Mouse (Mus musculus) intestine, embryonic 15.5 days (tissue): Measurements from ENCODE around the gene Pik3ip1. TPM values are rescaled to one million over a fixed set of nuclear protein-coding genes. Genes with fewer than 3 reads are reported as not detected.

Experiments used
- ATAC-seq: fragments of 200-750 bp; cut with Nextera tagmentation; 2 replicates; pipeline ENCODE4 v1.8.0; 2017; ENCODE audit warnings: moderate TSS enrichment, moderate library complexity
- H3K27ac ChIP-seq: fragments of 300-500 bp; sonication (generic); 2 replicates; pipeline ENCODE4 v1.5.1; 2015; ENCODE audit warnings: mild to moderate bottlenecking, inconsistent platforms
- H3K27me3 ChIP-seq: fragments of 300-500 bp; sonication (generic); replicated peaks from 2 replicates; pipeline ENCODE4 v1.6.1; 2015; ENCODE audit warnings: inconsistent platforms
- H3K36me3 ChIP-seq: fragments of 300-500 bp; sonication (generic); 2 replicates; pipeline ENCODE4 v1.6.1; 2015; ENCODE audit warnings: inconsistent platforms
- H3K4me1 ChIP-seq: fragments of 300-500 bp; sonication (generic); replicated peaks from 2 replicates; pipeline ENCODE4 v1.6.1; 2015; ENCODE audit warnings: inconsistent platforms
- H3K4me2 ChIP-seq: fragments of 300-500 bp; sonication (generic); replicated peaks from 2 replicates; pipeline ENCODE4 v1.6.1; 2015; ENCODE audit warnings: mild to moderate bottlenecking, inconsistent platforms
- H3K4me3 ChIP-seq: fragments of 300-500 bp; sonication (generic); replicated peaks from 2 replicates; pipeline ENCODE4 v1.5.1; 2015; ENCODE audit warnings: inconsistent platforms
- H3K9ac ChIP-seq: fragments of 300-500 bp; sonication (generic); 2 replicates; pipeline ENCODE4 v1.6.1; 2015; ENCODE audit warnings: inconsistent platforms
- H3K9me3 ChIP-seq: fragments of 300-500 bp; sonication (generic); 2 replicates; pipeline ENCODE4 v1.6.1; 2016; ENCODE audit warnings: inconsistent platforms
- WGBS: fragments of 180-500 bp; shearing (Covaris S2); methylation state at CpG from one replicate; pipeline ENCODE4 v1.1.7; 2015; 5-methylcytosine and 5-hydroxymethylcytosine counted together
- polyA plus RNA-seq: library from polyadenylated mRNA; unstranded; fragments of >200 nt; fragmentation: Nextera tagmentation; extraction: Ambion mirVana; gene quantifications from 2 replicates; pipeline ENCODE4 v1.2.1, GENCODE M21; 2015

Pik3ip1 gene
- polyA plus RNA-seq = 8.5 and 8.7 TPM in 2 replicates

- Histone ChIP-seq H3K27ac (peak within 1 kb of the TSS; percentile 58), H3K4me3 (peak within 1 kb of the TSS; percentile 49), H3K27me3 (no peaks in the 10 kb centered on the region), H3K4me1 (peaks cover 10% of the 10 kb centered on the region), H3K9me3 (no peaks in the 10 kb centered on the region), H3K4me2 (peak within 1 kb of the TSS; percentile 99), H3K9ac (peak within 1 kb of the TSS; percentile 41), H3K36me3 (no peaks in the 10 kb centered on the region)
- no peak for ATAC-seq
These were observed at the start of gene Pik3ip1 for GRCm38 (mm10) chr11:3329891-3330451. Pik3ip1 (plus strand) TSS chr11:3330401.

- Histone ChIP-seq H3K4me1 (peaks cover 3% of the 10 kb centered on the region), H3K4me3 (no peak overlapping the region), H3K9ac (no peak overlapping the region), H3K4me2 (no peak overlapping the region), H3K27ac (no peak overlapping the region), H3K36me3 (no peaks in the 10 kb centered on the region), H3K27me3 (no peaks in the 10 kb centered on the region), H3K9me3 (no peaks in the 10 kb centered on the region)
- 80% methylated on average over 6 of the region's 6 CpGs for WGBS
- ATAC-seq = no peak
These were observed 47.3 kb upstream of the Pik3ip1 start for GRCm38 (mm10) chr11:3282887-3283286.

DNA sequence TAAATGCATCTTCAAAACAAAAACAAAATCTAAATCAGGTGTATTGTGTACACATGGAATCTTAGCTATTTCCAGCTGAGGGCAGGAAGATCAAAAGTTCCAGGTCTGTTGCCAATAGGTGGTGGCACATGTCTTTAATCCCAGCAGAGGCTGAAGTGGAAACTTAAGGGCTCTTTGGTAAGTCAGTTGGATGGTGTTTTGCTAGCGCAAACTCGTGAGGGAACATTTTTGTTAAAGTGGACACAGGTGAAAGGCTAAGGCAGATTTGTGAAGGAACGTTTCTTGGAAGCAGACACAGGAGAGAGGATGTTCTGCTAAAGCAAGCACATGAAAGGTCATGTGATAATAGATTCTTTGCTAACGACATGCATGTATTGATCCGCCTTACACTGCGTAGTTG is 46.6 kb upstream of the Pik3ip1 start:
- Histone ChIP-seq H3K4me2 (no peak overlapping the region), H3K36me3 (no peaks in the 10 kb centered on the region), H3K27ac (no peak overlapping the region), H3K9me3 (no peaks in the 10 kb centered on the region), H3K4me3 (no peak overlapping the region), H3K4me1 (peaks cover 11% of the 10 kb centered on the region), H3K27me3 (no peaks in the 10 kb centered on the region), H3K9ac (no peak overlapping the region)
- ATAC-seq = no peak
- WGBS = 89% methylated on average over 6 of the region's 6 CpGs

DNA sequence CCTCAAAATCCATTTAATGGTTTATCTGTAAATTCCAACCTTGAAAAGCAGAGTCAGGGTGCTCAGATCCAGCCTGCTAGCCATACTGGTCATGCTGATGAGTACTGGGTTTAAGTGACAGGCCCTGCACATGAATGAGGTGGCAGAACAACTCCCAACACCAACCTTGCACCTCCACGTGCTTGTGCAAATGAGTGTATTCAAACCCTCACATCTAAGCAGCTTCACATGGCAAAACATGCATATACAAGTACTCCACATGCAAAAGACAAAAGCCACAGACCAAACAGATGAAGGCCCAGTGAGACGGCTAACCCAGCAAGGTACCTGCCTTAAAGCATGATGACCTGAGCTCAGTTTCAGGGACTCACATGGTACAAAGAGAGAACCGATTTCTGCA is 44.3 kb upstream of the Pik3ip1 start:
- Histone ChIP-seq H3K27ac (no peak overlapping the region), H3K36me3 (no peaks in the 10 kb centered on the region), H3K4me2 (no peak overlapping the region), H3K9ac (no peak overlapping the region), H3K27me3 (no peaks in the 10 kb centered on the region), H3K9me3 (no peaks in the 10 kb centered on the region), H3K4me3 (no peak overlapping the region), H3K4me1 (peaks cover 11% of the 10 kb centered on the region)
- no peak for ATAC-seq
- WGBS = 87% methylated on average over 3 of the region's 3 CpGs

DNA sequence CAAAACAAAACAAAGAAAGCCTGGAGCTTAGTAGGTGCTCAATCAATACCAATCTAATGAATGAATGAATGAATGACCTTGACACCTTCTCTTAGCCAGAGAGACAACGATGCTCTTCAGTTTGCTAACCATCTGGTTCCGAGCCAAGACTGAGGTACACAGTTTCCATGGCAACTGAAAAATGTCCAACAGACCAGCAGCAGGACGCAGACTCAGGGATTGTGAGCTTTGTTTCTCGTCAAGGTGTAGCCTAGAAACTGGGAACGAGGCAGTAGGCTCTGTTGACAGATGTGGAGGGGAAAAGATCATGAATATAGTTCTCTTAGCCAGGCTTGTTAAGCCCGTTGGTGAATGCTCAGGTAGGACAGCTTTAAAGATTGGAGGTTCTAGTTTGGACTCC is 43.1 kb upstream of the Pik3ip1 start:
- Histone ChIP-seq H3K27me3 (no peaks in the 10 kb centered on the region), H3K36me3 (no peaks in the 10 kb centered on the region), H3K4me1 (peaks cover 11% of the 10 kb centered on the region), H3K4me2 (no peak overlapping the region), H3K4me3 (no peak overlapping the region), H3K27ac (no peak overlapping the region), H3K9ac (no peak overlapping the region), H3K9me3 (no peaks in the 10 kb centered on the region)
- 25% methylated on average over 6 of the region's 6 CpGs for WGBS
- no peak for ATAC-seq

DNA sequence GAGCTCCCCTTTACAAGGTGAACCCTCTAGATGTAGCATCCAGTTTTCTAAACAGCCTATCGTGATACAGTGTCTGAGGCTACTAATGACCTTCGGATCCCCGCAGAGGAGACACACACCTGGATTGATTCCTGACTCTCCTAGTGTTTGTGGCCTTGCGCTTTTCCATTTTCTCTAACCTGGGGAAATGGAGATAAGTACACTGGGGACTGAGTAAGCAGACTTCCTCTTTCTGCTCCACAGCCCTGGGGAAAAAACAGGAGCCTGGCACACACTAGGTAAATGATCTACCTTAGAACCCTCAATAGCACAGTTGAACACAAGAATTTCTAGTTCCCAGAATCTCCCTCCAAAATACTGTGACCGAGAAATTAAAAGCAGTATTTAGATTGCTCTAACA is 42.3 kb upstream of the Pik3ip1 start:
- Histone ChIP-seq H3K27ac (peak overlapping the region; percentile 100; the same call in 1 of the 2 replicates), H3K9ac (no peak overlapping the region; the same call in 1 of the 2 replicates), H3K4me3 (peak overlapping the region; percentile 88), H3K36me3 (no peaks in the 10 kb centered on the region), H3K4me1 (peaks cover 16% of the 10 kb centered on the region), H3K4me2 (peak overlapping the region; percentile 98; the same call in 1 of the 2 replicates), H3K27me3 (no peaks in the 10 kb centered on the region), H3K9me3 (no peaks in the 10 kb centered on the region)
- ATAC-seq = no peak
- 56% methylated on average over 5 of the region's 5 CpGs for WGBS

DNA sequence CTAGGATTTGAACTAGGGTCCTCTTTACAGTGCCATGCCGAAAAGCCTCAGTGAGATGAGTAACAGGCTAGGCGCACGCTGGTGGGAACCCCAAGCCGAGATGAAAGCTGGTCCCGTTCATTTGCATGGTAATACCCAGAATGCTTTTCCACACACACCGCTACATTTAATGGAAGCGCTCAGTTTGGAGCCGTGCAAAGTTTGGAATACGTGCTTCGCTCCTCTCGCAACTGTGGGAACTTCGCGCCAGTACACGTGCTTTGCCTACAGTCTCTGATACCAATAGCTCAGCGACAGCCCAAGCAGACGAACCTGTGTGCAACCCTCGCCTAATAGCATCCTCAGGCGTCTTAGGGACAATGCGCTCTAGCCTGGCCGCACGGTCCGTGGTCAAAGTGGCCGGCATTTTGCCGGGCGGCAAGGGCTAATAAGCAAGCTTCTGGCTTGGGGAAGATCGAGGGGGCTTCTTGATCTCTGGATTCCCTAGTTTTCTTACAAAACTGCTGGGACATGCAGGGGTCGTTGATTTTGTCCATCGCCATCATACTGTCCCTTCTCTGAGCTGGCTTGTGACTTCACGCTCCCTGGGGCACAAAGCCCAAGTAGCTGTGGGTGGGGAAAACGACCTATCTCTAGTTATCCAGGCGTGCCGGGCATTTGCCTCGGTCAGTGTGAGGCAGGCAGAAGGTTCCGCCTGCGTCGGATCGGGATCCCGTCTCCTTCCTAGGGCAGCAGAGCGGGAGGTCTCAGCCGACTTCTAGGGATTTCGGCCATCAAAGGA is 41.5 kb upstream of the Pik3ip1 start, which contains the start of gene Patz1:
Gene Patz1 (plus strand): TSS at position 354 of the 781 bp plus-strand sequence.
- Histone ChIP-seq H3K4me1 (peaks cover 24% of the 10 kb centered on the region), H3K27ac (peak within 1 kb of the TSS; percentile 100), H3K36me3 (0 out of 2 replicates have a peak, but pooled peaks cover 3% of the 10 kb centered on the region), H3K9ac (peak within 1 kb of the TSS; percentile 98), H3K9me3 (no peaks in the 10 kb centered on the region), H3K27me3 (no peaks in the 10 kb centered on the region), H3K4me2 (peak within 1 kb of the TSS; percentile 98), H3K4me3 (peak within 1 kb of the TSS; percentile 88)
- peak; percentile 30 for ATAC-seq
- WGBS = under 1% methylated on average over 41 of the region's 41 CpGs

- ATAC-seq = peak; percentile 80
- H3K36me3 ChIP-seq = peaks cover 8% of the 10 kb centered on the region; the same call in 1 of the 2 replicates
- H3K4me2 ChIP-seq = peak overlapping the region; percentile 98
- no peaks in the 10 kb centered on the region for H3K27me3 ChIP-seq
- H3K9me3 ChIP-seq = no peaks in the 10 kb centered on the region
- peak overlapping the region; percentile 88 for H3K4me3 ChIP-seq
- H3K27ac ChIP-seq = peak overlapping the region; percentile 100
- under 1% methylated on average over 34 of the region's 40 CpGs for WGBS
- peaks cover 30% of the 10 kb centered on the region for H3K4me1 ChIP-seq
- H3K9ac ChIP-seq = peak overlapping the region; percentile 98
These were observed 40.8 kb upstream of the Pik3ip1 start for GRCm38 (mm10) chr11:3289302-3289802.

DNA sequence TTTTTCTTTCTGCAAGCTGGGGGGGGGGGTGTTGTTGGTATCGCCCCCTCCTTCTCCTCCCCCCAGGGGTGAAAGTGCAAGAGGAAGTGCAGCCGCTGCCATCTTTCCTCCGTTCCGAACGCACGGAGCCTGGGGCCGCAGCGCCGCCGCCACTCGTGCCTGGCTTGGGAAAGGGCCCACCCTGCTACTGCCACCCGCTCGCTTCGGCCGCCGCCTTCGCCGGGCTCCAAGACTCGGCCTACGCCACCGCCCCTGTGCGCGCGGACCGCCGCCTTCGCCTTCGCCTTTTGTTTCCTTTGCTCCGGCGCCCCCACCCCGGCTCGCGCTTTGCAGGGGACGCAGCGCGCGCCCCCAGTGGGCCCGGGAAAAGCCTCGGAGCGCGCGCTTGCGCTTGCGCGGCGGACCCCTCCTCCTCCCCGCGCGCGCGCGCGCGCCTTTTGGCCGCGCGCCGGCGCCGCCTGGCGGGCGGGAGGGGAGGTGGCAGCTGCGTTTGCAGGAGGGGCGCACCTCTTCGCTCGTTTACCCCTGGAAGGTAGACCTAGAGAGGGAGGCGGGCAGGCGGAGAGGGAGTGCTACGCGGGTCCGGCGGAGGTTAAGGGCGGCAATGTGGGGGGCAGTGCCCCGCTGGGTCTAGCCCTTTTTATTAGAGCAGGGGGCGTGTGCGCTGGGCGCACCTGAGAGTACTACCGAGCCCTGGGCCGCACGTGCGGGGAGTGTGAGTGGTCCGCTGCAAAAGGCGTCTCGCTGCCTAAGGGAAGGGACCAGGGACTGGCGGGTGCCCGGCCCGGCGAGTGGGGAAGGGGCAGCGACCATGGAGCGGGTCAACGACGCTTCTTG is 40.2 kb upstream of the Pik3ip1 start:
- under 1% methylated on average over 75 of the region's 92 CpGs for WGBS
- Histone ChIP-seq H3K9me3 (no peaks in the 10 kb centered on the region), H3K4me1 (peaks cover 36% of the 10 kb centered on the region), H3K9ac (peak overlapping the region; percentile 98), H3K4me2 (peak overlapping the region; percentile 98), H3K36me3 (peaks cover 12% of the 10 kb centered on the region; the same call in 1 of the 2 replicates), H3K27ac (peak overlapping the region; percentile 100), H3K4me3 (peak overlapping the region; percentile 88), H3K27me3 (no peaks in the 10 kb centered on the region)
- peak; percentile 70 for ATAC-seq

GRCm38 (mm10) chr11:3290640-3291310 is 39.4 kb upstream of the Pik3ip1 start:
- ATAC-seq = peak; percentile 1; the same call in 1 of the 2 replicates
- peak overlapping the region; percentile 88 for H3K4me3 ChIP-seq

DNA sequence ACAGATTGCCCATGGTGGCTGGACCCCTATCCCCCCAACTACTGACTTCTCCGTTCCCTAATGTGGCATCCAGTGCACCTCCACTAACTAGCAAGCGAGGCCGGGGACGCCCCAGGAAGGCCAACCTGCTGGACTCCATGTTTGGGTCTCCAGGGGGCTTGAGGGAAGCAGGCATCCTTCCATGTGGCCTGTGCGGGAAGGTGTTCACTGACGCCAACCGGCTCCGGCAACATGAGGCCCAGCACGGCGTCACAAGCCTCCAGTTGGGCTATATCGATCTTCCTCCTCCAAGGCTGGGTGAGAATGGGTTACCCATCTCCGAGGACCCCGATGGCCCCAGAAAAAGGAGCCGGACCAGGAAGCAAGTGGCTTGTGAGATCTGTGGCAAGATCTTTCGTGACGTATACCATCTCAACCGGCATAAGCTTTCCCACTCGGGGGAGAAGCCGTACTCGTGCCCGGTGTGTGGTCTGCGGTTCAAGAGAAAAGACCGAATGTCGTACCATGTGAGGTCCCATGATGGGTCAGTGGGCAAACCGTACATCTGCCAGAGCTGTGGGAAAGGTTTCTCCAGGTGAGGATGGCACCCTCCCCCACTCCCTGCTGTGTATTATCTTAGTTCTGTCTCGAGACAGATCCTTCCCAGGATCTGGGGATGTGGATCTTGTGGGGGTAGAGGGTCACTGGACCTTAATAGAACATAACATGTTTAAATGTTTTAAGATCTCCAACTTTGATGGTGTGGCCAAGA is 38.7 kb upstream of the Pik3ip1 start:
- no peaks in the 10 kb centered on the region for H3K9me3 ChIP-seq
- peak overlapping the region; percentile 100 for H3K27ac ChIP-seq
- H3K4me2 ChIP-seq = peak overlapping the region; percentile 98
- WGBS = under 1% methylated on average over 26 of the region's 26 CpGs
- H3K4me1 ChIP-seq = peaks cover 40% of the 10 kb centered on the region
- peak overlapping the region; percentile 88 for H3K4me3 ChIP-seq
- peak overlapping the region; percentile 98 for H3K9ac ChIP-seq
- ATAC-seq = no peak
- no peaks in the 10 kb centered on the region for H3K27me3 ChIP-seq
- peaks cover 19% of the 10 kb centered on the region; the same call in 1 of the 2 replicates for H3K36me3 ChIP-seq

More at GRCm38 (mm10) chr11:3290640-3291310, 39.4 kb upstream of the Pik3ip1 start:
- Histone ChIP-seq H3K27me3 (no peaks in the 10 kb centered on the region), H3K4me2 (peak overlapping the region; percentile 98), H3K36me3 (peaks cover 17% of the 10 kb centered on the region; the same call in 1 of the 2 replicates), H3K9me3 (no peaks in the 10 kb centered on the region), H3K27ac (peak overlapping the region; percentile 100), H3K4me1 (peaks cover 40% of the 10 kb centered on the region), H3K9ac (peak overlapping the region; percentile 98)
- under 1% methylated on average over 50 of the region's 50 CpGs for WGBS
